Mouse (Mus musculus) kidney, adult 2 months (tissue): Measurements from ENCODE around the gene Cdh18.

ENCODE experiments used
- CTCF ChIP-seq: fragments of 200-500 bp; conservative IDR thresholded peaks from 2 replicates; pipeline ENCODE4 v1.5.1; 2011; ENCODE audit warnings: low read depth, mild to moderate bottlenecking, control low read depth, low read length, moderate library complexity, mixed read lengths; ENCODE audit not compliant: insufficient read depth, insufficient read length
- POLR2A ChIP-seq: fragments of 200-500 bp; IDR thresholded peaks from one replicate; pipeline ENCODE4 v1.6.1; 2011; ENCODE audit warnings: low read depth, low read length, control low read depth

GRCm38 (mm10) chr15:22736165-22736564 lies 187.3 kb downstream of the Cdh18 start:
- TF ChIP-seq POLR2A (no peak), CTCF (no peak)
